Mouse (Mus musculus): ENCODE measurements around the gene Slc29a3.
"Not testable (repeated sequence)": the region's sequence is repeated elsewhere in the genome, so short reads cannot be mapped to it uniquely, and the experiment has no call there.

Gene Slc29a3

GRCm38 (mm10) chr10:60723345-60723744 lies 29.2 kb downstream of the Slc29a3 start:
- peak; percentile 21 to 33 for DNase-seq

- no peak for DNase-seq
Measured at GRCm38 (mm10) chr10:60721640-60722039, 31.0 kb downstream of the Slc29a3 start.

DNA sequence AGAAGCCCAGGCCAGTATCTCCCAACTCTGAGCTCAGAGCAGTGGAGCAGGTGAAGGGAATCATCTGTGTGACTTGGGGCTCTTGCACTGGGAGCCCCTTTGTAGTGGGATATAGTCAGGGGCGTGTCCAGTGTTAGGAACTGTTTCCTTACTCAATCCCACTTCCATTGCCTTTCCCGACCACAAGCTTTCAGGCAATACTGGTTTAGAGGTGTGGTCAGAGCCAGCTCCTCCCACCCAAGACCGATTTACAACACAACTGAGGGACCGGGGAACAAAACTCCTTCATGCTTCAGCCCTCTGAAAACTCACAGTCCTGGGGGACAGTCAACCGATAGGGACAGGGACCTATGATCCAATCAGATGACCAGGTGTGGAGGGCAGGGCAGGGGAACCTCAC lies 32.1 kb downstream of the Slc29a3 start:
- no peak for DNase-seq

DNA sequence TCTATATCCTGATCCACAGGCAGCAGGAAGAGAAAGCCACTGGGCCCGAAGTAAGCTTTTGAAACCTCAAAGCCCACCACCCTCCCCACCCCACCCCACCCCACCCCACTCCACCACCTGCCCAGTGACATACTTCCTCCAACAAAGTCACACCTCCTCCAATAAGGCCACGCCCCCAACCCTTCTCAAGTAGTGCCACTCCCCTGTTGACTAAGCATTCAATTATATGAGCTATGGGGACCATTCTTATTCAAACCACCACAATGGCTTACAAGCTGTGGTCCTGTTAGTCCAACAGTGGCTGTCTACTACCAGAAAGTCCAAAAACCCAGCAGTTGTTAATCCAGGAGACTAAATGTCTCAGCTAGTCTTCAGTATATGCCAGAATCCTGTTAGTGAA lies 34.1 kb downstream of the Slc29a3 start:
- DNase-seq, result no peak

- DNase-seq, result no peak
Measured at GRCm38 (mm10) chr10:60716449-60716848, 36.1 kb downstream of the Slc29a3 start.

DNA sequence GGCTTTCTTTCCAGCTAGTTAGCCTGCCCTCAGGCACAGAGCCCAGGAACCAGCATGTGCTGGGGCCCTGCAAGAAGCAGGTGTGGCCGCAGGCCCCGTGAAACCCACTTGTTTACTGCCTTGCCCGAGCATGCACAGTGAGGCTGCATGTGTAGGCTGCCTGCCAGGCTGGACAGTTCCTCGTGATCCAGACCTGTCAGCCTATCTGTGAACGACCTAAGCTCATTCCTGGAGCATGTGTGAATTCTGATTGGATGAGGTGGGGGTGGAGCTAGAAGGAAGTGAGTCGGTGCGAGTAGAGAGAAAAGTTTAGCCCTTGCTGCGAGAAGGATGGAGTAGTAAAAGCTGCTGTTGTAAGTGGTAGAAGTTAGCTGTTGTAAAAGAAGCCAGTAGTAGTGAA lies 40.3 kb downstream of the Slc29a3 start:
- not testable (repeated sequence) for DNase-seq

DNA sequence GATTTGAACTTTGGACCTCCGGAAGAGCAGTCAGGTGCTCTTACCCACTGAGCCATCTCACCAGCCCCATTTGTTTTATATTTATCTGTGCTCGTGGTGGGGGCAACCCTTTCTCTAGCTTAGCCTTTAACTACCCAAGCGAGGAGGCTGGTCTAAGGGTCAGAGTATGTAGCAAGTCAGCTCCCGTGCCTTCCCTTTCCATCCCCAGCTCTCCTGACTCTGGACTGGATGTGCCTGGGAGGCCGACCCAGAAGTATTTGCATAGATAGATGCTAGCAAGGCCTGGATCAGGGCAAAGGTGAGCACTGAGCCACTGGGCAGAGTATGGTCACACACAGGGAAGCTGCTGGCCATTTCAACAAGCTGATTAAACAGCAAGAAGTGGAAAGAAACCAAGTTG lies 43.8 kb downstream of the Slc29a3 start:
- DNase-seq, result no peak

GRCm38 (mm10) chr10:60706268-60706667 lies 46.3 kb downstream of the Slc29a3 start:
- no peak for DNase-seq

- no peak for DNase-seq
Measured at GRCm38 (mm10) chr10:60705134-60705533, 47.5 kb downstream of the Slc29a3 start.

GRCm38 (mm10) chr10:60697775-60698174 lies 54.8 kb downstream of the Slc29a3 start:
- no peak for DNase-seq

DNA sequence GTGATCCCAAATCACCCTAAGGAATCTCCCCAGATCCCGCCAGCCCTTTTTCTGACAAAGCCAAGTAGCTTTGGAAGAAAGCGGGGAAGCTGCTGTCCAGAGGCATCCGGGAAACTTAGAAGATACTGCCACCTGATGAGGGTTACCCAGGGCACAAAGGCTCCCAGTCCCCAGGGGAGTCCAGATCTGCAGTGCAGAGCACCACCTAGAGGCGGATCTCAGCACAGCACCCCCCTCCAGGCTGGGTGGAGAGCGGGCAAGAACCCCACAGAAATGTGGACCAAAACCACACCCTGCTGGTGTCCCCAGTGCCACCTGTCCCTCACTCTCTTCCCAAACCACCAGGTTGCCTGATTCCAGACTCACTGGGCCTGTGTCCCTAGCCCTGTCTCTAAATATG lies 55.6 kb downstream of the Slc29a3 start:
- DNase-seq, result peak; percentile 78 to 80

DNA sequence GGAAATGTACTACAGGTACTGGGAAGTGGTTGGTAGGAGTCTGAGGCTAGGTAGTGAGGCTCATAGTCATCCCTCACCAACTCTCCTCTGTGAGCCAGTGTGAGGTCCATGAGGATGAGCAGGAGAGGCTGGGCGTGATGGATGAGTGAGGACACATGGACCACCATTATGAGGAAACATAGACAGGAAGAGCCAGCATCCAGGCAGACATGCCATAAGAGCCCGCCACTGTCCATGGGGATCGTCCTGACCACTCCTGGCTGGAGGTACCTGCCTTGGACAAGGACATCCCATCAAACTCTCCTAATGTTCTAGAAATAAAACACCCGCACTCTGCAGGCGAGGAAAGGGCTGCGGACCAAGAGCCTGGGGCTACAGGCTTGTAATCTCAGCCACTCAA lies 56.2 kb downstream of the Slc29a3 start, which contains the start of gene Cdh23:
TSS of gene Cdh23 (minus strand) at position 101 of the 400 bp plus-strand sequence.
- no peak for DNase-seq

GRCm38 (mm10) chr10:60691671-60692390 lies 60.8 kb downstream of the Slc29a3 start:
- DNase-seq, result peak; percentile 71 to 89

DNA sequence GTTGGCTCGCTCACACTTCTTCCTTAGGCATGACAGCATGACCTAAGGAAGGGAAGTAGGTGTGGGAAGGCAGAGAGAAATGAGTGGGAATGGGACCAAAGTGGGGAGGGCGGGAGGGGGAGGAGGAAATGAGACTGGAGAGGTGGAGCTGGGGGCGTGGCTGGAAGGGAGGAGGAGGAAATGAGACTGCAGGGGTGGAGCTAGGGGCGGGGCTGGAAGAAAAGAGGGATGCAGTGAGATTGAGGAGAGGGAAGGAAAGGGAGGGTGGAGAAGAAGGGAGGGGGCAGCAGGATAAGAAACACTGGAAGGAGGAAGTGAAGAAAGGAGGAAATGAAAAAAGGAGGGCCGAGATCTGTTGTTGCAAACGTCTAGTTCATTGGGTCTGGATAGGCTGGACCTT lies 61.6 kb downstream of the Slc29a3 start:
- peak; percentile 35 to 65 for DNase-seq

DNA sequence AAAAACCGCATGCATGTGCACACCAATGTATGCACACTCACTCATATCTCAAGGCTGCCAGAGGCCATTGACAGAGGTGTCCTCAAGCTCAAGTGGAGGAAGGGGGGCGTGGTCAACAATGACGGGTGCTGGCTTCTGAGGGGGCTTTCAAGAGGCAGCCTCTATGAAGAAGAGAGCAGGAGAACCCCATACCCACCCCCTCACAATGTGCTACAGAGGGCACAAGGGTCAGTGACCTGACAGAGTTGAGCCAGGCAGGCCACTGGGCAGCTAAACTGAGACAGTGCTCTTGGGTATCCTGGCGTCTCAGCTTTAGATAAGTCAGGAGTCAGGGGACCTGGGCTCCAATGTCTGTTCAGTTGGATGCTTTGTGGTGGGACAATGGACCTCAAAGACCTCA lies 63.2 kb downstream of the Slc29a3 start:
- no peak for DNase-seq

- peak; percentile 65 to 72 for DNase-seq
Measured at GRCm38 (mm10) chr10:60687011-60687776, 65.4 kb downstream of the Slc29a3 start.

DNA sequence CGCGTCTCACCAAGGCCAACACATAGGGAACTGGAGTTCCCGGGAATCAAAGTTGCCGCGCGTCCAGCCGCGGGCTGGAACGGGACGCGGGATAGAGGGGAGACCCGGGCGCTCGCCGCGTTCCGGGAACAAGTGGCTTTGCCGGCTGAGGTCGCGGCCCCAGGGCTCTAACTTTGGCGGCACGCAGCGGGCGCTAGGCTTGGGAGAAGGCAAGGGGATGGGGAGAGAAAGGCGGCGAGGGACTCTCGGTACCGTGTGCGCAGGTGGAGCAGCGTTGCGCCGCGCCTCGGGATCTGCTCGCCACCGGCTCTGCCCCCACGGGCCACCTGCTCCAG lies 66.0 kb downstream of the Slc29a3 start:
- no peak for DNase-seq

- DNase-seq, result peak in 1 of 2 experiments; percentile 24
Measured at GRCm38 (mm10) chr10:60685764-60686640, 66.6 kb downstream of the Slc29a3 start.

DNA sequence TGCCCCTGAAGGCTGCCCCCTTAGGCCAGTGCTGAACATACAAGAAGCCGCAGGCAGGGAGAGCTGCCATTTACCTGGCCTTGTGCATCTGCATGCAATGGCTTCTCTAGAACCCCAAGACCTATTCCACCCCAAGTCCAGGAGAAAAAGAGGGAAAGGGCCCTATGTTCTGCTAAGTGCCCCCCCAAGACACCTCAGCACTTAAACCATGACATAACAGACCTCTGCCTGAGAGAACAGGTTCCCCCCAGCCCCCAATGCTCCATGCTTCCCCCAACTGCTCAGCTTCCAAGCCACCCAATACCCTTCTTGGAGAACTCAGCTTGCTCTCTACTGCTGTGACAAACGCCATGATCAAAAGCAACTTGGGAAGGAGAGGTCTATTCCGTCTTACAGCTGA lies 73.7 kb downstream of the Slc29a3 start:
- no peak for DNase-seq

GRCm38 (mm10) chr10:60677319-60677718 lies 75.3 kb downstream of the Slc29a3 start:
- no peak for DNase-seq

GRCm38 (mm10) chr10:60670166-60670565 lies 82.4 kb downstream of the Slc29a3 start:
- no peak for DNase-seq

DNA sequence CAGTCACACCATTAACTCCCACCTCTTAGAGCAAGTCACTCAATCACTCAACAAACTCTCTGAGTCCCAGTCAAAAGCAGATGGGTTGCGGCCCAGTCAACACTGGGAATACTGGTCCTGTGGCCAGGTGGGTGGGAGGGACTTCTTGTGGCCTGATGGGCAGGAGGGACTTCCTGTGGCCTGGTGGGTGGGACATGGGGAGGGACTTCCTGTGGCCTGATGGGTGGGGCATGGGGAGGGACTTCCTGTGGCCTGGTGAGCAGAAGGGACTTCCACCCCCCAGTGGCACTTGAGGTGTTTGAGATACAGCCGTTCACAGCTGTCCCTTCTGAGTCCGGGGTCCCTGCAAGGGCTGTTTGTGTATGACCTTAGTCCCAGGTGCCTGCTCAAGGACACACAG lies 84.0 kb downstream of the Slc29a3 start:
- no peak for DNase-seq
